Mouse (Mus musculus) MEL-GATA-1-ER (cell line): ENCODE measurements around the gene Ebpl.

Experiments
- DNase-seq: peaks from one replicate; pipeline ENCODE4 v3.0.0-alpha.2; 2012; ENCODE audit warnings: low read depth; ENCODE audit errors: extremely low read depth

Ebpl gene

DNA sequence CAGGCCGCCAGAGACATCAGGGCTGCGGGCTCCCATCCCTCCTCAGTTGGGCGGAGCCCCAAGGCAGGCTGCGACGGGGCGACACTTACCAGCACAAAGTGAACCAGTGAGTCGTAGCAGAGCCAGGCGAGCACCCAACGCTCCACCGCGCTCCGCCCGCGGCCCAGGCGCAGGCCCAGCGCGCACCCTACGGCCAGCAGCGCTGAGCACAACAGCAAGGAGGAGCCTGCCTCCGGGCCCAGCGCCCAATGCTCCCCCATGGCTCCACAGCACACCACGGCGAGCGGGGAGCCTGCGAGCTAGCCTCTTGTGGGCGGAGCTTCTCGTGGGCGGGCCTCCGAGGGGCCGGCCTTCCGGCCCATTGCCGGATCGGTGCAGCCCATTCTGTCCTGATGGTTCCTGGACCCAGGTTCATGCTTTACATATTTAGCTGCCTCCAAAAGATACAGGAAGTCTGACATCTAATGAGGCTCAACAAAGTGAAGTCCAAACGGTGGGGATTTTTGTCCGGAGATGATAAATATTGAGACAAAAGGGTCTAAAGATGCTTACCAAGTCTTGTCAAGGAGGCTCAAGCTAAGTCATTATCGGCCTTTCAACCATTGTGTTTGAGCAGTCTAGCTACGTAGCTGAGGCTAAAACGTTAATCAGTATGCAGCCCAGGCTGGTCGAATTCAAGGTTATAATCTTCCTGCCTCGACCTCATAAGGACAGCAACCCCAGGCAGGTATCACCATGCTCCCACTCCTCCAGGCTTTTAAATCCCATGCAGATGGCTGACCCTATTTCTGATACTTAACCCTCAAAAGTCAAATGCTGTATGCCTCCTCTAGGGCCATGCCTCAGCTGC lies at the start of gene Ebpl:
Gene Ebpl (minus strand): TSS at position 309 of the 850 bp plus-strand sequence.
- peak; percentile 61 for DNase-seq

DNA sequence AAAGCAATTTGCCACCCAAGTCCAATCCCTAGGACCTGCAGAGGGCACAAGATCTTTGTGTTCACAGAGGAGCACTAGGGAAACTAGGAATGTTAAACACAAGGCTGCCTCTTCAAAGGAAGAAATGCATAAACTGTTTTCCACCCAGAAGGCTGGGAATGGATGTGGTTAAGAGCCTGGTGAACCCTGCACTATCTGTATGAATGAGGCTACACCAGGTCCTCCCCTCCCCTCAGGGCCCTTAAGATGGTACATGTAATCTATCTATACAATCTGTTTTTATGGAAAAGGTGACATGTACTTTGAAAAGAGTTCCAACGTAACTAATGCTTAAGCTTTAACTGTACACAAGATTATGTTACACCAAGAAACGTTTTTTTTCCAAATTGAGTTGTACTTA lies 49.8 kb upstream of the Ebpl start:
- DNase-seq = no peak

DNA sequence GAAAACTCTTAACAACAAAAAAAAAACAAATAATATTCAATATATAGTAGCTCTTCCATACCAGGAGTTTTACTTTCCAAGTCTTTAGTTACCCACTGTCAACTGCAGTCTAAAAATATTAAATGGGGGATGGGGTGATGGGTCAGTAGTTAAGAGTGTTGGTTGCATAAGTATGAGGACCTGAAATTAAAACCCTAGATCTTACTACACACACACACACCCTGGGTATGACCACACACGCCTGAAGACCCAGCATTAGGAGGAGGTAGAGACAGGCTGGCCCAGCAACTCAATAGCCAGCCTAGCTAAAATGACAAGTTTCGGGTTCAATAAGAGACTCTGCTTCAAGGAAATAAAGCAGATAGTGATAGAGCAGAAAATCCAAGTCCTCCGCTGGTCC lies 46.8 kb upstream of the Ebpl start:
- DNase-seq = no peak

DNA sequence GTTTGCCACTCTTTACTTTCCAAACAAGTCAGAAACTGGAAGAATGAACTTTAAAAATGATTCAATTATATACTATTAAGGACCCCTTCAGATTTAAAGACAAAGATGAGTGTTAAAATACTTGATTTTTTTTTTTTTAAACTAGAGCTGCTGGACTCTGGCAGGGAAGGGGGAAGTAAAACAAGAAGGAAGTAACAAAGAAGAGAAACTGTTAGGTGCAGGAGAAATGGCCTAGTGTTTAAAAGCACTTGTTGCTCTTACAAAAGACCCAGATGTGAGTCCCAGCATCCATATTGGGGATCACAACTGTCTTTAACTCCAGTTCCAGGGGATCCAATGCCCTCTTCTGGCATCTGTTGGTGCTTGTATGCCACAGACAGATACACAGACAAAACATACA lies 45.5 kb upstream of the Ebpl start:
- DNase-seq = peak; percentile 25

DNA sequence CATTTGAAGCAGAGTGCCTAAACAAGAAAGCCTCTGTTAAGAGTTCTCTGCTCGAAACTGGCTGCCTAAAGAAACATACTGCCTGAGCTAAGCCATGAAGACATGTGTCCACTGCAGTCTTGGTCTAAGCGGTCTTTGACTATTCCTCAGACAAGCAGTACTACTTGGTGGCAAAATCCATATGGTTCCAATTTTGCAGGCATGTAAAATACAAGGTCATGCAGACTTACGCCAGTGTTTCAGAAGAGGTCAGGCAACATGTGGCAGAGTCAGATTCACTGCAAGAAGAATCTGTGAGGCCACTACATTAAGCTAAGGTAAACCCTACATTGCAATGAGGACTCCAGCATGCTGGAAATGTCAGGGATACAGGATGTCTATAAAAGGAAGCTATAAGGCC lies 44.7 kb upstream of the Ebpl start:
- DNase-seq = no peak

DNA sequence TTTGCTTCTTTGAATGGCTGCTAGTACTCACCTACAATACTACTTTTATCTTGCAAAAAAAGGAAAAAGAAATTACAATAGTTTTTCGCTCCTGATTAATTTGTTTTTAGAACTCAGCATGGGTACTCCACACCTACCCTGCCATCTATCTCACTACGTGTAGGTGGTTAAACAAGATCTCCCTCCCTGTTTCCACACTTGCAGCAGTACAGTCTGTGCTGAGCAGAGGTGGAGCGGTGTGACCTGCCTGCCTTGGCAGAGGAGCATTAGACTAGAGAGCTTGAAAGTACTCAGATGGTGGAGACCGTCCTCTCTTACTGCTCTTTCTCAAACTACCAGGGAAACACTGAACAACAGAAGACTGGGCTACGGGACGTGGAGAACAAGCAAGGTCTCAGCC lies 34.5 kb upstream of the Ebpl start:
- DNase-seq = no peak

DNA sequence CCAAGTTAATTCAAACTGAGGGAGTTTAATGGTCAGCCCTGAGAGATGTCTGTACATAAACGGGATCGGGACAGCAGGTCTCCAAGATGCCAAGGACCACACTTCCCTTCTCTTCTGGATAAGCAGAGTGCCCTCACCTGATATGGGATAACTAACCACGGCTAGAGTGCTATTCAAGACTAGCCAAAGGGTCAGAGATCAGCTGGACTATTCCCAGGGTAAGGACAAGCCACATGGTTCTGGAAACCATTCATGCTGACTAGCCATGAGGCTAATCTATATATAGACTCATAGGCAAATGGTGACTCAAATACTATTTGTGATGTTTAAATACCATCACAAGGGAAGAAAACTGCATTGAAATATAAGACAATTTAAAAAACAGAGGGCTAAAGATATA lies 30.3 kb upstream of the Ebpl start:
- no peak for DNase-seq

DNA sequence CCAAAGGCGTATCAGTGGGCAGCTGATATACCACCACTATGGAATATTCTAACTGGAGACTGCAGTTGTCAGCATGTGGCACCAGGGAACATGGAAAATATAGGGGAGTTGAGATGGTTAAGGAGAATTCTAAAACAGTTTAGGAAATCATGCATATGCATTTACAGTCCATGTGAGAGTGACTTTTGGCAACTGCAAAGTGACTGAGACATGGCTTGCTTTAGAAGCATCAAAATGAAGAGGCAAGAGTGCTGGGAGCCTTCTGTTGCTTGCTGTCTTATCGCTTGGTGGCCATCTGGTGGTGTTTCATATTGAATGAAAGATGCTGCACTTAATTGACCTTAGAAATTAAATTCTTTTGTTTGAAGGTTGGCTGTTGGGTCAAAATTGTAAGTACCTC lies 7.1 kb upstream of the Ebpl start:
- DNase-seq = no peak

DNA sequence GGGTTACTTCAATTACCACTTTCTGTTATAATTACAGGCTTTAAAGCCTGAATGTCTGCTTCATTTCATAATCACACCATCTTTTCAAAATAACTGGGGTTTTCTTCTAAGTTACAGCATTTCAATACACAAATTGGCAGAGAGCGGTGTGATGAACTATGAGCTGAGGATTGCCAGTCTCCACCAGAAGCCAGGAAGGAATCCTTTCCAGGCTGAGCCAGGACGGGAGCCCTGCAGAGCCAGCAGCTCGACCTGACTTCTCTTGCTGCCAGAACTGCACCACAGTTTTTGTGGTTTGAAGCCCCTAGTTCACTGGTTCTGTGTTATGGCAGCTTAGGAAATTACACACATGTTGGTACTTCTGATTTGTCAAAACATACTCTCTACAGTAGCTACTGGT lies 4.4 kb upstream of the Ebpl start:
- DNase-seq = no peak

DNA sequence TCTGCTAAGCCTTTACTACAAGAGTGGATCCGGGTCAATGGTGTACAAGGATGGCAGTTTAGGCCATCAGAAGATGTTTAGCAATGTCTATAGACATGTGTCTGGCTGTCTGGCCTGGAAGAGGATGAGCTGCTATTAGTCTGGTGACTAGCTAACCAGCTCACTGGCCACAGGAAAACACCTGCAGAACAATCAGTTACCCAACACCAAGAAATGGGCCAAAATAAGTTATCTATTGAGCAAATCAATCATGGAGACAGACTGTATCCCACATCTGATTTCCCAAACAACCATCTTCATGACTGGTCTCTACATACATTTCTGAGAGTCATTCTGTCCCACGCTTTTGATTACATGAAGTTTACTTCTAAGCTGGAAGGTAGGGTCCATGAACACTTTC lies 3.5 kb upstream of the Ebpl start:
- no peak for DNase-seq

DNA sequence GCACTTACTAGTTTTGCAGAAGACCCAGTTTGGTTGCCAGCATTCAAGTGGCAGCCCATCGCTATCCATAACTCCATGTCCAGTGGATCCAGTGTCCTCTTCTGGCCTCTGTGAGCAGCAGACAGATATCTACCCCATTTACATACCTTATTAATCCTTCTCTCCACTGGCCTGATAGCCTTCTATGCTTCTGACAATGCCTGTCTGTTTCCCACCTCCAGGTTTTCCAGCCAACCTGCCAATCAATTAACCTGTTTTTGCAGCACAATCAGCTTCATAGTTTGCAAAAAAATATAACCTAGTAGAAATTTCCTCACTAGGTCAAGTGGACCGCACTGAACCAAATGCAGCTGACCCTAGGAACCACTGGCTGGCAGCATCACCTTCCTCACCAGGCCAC lies 2.0 kb upstream of the Ebpl start:
- DNase-seq = no peak

DNA sequence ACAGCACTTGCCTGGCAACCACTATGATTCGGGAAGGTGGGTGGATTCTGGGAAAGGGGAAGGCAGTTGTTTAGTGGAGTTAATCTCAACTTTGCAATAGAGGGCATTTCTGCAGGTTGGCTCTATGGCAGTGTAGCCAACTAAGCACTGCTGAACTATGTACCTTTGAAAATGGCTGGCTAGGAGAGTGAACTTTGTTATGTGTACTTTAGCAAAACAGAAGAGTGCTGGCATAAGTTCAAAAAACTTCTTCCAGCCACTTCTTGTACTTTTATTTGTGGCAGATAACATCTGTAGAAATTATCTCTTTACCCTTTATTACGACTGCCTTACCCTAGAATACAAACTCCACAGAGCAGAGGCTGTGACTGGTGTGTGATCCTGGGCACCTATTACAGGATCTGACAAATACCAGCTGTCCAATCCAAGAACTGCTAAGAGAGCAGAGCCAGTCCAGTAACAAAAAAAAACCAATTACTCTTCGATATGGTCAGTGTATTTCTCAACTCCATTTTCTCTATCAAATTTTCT lies 807 bp upstream of the Ebpl start:
- DNase-seq = no peak

DNA sequence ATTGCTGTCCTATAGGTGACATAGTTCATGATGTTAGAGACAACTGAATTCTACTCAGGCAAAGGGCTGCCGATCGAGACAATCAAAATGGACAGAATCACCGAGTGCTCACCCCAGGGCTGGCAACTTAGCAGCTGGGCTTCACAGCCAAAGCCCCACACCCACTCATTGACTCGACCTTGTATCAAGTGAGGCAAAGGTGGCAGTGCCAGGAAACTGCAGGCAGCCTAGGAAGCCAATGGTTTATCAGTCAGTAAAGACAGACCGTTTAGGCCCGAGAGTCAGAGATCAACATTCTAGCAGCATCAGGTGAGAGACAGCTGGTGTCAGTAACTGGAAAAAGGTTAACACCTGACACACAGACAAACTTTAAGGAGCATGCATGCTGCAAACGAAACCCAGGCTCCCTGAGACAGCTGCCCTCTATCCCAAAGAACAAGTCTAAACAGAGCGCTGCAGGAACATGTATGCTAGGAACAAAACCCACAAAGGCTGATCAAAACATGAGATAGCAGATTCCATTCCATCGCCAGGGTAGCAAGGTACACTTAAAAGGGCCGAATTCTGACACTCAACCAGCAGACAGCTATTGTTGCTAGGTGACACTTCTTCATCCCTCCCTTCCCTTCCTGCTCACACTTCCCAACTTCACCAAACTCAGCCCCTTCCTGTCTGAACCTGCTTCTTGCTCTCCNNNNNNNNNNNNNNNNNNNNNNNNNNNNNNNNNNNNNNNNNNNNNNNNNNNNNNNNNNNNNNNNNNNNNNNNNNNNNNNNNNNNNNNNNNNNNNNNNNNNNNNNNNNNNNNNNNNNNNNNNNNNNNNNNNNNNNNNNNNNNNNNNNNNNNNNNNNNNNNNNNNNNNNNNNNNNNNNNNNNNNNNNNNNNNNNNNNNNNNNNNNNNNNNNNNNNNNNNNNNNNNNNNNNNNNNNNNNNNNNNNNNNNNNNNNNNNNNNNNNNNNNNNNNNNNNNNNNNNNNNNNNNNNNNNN lies 5.7 kb downstream of the Ebpl start:
- no peak for DNase-seq

DNA sequence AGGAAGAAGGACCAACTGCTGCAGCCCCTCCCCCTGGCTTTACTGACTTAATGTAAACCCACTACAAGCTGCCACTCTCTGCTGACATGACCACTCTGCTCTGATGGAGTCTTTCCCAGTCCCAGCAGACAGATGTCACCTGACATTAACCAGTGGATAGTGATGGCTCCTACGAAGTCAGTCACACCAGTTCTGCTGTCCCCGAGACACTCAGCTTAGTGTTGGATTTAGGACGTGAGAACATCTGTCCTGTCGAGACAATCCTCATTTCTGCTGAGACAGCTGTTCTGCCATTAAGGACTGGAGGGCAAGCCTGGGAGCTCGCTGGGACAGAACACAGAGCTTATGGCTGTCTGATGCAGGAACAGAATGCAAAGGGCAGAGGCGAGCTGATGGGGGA lies 9.4 kb downstream of the Ebpl start:
- DNase-seq = no peak

DNA sequence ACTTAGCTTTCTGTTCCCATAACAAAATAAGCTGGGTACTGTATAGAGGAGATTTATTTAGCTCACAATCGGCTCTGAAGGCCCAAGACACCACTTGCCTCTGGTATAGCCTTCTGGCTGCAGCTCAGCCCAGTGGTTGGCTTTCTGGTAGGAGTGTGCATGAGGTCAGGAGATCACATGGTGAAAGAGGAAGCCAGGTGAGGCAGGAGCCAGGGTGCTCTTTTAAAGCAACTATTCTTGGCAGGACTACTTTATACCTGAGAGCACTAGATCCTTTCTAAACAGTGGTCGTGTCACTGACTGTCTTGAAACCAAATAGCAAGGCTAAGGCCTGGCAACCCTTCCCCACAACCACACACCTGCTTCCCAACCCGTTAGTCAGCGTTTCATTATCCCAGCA lies 10.4 kb downstream of the Ebpl start:
- DNase-seq = no peak

DNA sequence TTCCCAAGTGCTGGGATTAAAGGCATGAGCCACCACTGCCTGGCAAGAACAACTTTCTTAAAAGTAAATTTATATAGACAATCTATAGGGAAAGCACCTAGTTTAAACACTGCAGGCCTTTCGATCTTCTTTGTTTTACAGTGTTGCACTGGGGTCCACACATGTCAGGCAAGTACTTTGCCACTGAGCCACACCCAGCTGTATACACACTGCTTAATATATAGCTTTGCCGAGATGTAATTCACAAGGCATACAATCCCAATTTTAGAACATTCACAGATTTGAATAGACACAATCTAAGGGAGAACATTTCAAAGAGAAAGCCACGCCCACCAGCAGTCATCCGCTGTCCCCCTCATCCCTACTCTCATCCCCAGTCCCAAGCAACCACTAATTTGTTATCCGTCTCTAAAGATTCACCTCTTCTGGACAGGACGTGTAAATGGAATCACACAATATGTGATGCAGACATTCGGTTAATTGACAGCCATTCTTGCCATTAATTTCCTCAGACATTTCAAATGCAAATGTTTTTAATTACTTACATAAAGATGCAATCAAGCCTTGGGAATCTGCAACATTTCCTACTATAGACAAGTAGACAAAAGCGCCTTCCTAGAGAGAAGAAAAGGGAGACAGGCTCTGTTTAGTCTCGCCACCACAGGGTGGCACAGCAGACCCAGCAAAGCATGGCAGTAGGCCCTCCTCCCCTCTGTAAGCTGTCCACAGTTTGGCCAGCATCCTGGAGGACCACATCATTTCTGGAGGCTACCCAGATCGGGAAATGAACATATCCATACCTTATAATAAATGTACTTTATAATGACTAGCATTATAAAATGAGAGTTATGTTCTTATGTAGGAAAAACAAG lies 13.2 kb downstream of the Ebpl start:
- no peak for DNase-seq

DNA sequence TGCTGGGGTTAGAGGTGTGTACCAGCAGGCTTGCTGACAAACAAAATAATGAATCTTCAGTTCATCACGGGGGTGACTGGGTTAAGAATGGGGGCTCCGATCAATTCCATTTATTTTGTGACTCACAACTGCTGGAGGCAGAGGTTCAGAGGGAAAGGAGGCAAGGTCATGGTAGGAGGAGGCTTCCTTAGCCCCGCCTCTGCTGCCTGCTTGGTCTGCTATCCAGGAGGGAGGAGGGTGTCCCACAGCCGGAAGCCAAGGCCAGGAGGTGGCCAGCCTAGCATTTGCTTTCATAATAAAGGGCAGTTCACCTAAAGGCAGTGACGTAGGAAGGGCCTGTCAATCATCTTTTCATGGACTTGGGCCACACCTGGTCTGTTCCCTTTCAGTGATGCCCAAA lies 15.6 kb downstream of the Ebpl start:
- DNase-seq = no peak

DNA sequence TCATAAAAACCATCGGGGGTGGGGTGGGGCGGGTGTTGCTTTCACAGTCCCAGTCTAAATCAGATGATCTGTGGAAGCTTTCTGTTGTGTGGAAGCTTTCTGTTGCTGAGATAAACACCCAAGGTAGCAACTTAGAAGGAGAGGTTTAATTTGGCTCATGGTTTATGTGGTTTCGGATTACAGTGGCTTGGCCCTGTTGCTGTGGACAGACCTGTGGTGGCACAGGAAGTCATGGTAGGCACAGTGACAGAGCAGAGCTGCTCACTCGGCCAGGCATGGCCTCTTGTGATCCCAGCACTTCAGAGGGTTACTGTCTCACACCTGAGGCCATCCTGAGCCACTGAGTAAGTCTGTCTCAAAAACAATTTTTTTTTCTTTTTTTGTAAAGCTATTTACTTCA lies 20.9 kb downstream of the Ebpl start:
- no peak for DNase-seq

DNA sequence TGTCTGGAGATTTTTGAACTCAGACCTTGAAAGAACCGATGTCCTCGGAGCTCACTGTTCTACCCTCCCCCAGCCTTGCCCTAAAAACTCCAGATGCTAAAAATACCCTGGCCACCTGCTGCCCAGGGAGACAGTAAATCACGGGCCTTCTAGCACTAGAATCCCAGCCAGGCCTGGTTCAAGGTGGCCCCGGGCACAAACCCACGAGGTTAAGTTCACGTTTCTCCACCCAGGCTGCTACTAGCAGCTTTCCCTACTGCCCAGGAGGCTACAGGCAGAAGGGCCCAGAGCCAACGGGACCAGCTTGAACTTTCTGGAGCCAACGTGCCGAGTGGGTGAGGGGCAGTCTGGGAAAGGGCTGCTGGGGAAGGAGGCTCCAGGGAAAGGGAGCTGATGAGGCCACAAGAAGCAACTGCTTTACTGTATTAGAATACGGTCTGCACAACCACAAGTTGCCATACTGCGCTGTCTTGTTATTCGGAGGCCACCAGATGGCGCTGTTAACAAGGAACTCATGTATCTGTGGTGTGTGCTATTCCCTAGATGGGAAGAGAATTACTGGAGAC lies 29.2 kb downstream of the Ebpl start:
- peak; percentile 54 for DNase-seq

DNA sequence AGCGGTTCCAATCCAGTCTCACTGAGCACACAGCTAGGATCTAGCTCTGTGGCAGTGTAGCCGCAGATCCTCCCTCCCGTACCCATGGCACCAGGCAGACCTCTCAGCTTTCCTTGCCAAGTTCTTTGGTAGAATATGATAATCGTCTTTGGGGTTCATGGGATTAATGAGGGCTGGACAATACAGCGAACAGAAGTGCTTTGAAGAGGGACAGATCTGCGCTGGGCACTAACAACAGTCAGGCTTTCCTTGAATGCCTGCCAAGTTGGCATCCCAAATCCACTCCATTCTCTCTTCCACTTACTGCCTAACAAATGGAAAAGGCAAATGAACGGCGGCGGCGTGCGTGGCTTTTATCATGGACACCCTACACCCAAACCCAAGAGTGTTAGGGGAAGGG lies 29.6 kb downstream of the Ebpl start:
- no peak for DNase-seq
